Mouse (Mus musculus): ENCODE measurements at regions not wholly inside any gene's neighbourhood (a gene's known extent, or its start where the extent isn't known, plus 50 kb on each side); places are given as distances from the start of the nearest gene placed in this dataset.

- TF ChIP-seq POLR2A (IDR thresholded peaks at IDR 0.05; ENCODE audit: control insufficient read depth, extremely low read depth, insufficient read depth, low read length, poor library complexity) (no peak), CTCF (IDR thresholded peaks at IDR 0.05; ENCODE audit: borderline replicate concordance, control insufficient read depth, extremely low read depth, insufficient read depth, low read length, poor library complexity) (no peak)
Observed at GRCm38 (mm10) chr4:71351880-71352279, 405.9 kb downstream of the Gm11232 start.

Measured in thymus, adult 2 months (tissue).